Mouse (Mus musculus): ENCODE measurements at regions not wholly inside any gene's neighbourhood (a gene's known extent, or its start where the extent isn't known, plus 50 kb on each side); places are given as distances from the start of the nearest gene placed in this dataset.

DNA sequence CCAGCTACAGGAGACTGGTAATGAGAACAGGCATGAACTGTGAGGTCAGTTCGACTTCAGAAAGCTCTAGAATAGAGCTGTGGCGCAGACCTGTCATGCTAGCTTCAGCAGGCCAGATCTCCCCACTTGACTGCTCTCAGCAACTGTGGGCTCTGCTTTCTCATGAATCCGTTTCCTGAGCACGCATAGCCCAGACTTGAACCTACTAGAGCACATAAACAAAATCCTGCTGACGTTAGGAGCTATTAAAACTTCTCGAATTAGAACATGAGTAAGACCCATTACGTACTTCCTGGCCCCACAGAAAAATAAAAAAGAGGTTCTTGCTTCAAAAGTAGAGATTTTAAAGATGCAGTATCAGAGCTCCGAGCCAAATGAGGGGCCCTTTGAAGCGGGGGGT lies 165.1 kb upstream of the Serp2 start:
- H3K9me3 ChIP-seq (ENCODE audit: control insufficient read depth, low read length) = no peaks in the 10 kb centered on the region
- H3K4me2 ChIP-seq (replicated peaks) = no peak overlapping the region
- no peak for DNase-seq (ENCODE audit: low spot score)
- H3K36me3 ChIP-seq (replicated peaks; ENCODE audit: control insufficient read depth, insufficient read depth) = no peaks in the 10 kb centered on the region
- ATAC-seq (ENCODE audit: low FRiP score) = no peak
- no peak overlapping the region for H3K27ac ChIP-seq
- no peaks in the 10 kb centered on the region for H3K4me1 ChIP-seq (replicated peaks; ENCODE audit: control insufficient read depth, insufficient read depth, low read length)
- WGBS = 90% methylated on average over 9 of the region's 9 CpGs
- no peak overlapping the region for H3K9ac ChIP-seq
- no peaks in the 10 kb centered on the region for H3K27me3 ChIP-seq (ENCODE audit: control insufficient read depth, insufficient read depth, low read length)
- H3K4me3 ChIP-seq (replicated peaks; ENCODE audit: low read length) = no peak overlapping the region

DNA sequence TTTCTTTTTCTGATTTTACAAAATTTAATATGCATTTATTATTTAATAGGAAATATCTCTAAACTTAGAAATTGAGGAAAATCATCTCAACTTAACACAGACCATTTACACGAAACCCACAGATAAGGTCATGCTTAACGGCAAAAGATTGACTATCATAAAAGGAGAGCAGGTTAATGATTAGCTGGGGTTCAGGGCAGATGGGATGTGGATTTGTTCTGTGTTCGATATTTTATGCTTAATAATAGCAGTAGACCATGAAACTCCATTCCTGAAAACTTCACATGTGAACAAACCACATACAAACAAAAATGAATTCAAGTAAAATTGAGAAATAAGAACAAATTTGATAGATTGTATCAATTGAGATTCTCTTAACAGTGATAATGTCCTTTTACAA lies 160.4 kb upstream of the Serp2 start:
- Histone ChIP-seq H3K9ac (no peak overlapping the region), H3K4me2 (replicated peaks) (no peak overlapping the region), H3K27ac (no peak overlapping the region), H3K36me3 (replicated peaks; ENCODE audit: control insufficient read depth, insufficient read depth) (no peaks in the 10 kb centered on the region), H3K27me3 (ENCODE audit: control insufficient read depth, insufficient read depth, low read length) (no peaks in the 10 kb centered on the region), H3K9me3 (ENCODE audit: control insufficient read depth, low read length) (no peaks in the 10 kb centered on the region), H3K4me3 (replicated peaks; ENCODE audit: low read length) (no peak overlapping the region), H3K4me1 (replicated peaks; ENCODE audit: control insufficient read depth, insufficient read depth, low read length) (no peaks in the 10 kb centered on the region)
- 93% methylated on average over 3 of the region's 3 CpGs for WGBS
- ATAC-seq (ENCODE audit: low FRiP score) = no peak
- no peak for DNase-seq (ENCODE audit: low spot score)

DNA sequence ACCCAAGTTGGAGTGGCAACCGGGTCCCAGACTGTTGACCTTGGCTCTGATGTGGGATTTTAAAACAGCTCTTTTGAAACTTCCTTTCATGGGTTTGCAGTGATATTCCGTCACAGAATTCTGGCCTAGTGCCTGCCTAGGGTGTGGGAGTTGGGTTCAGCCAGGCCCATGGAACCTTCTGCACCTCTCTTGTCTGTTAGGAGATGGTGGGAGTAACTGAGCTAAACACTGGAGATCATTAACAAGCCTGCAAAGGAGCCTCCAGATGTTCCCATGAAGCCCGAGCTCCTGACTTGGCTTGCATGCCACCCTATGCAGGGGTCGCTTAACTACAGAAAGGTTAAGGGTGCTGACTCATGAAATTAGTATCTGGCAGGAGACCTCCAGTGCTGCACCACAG lies 158.0 kb upstream of the Serp2 start:
- no peak overlapping the region for H3K4me3 ChIP-seq (replicated peaks; ENCODE audit: low read length)
- no peaks in the 10 kb centered on the region for H3K9me3 ChIP-seq (ENCODE audit: control insufficient read depth, low read length)
- ATAC-seq (ENCODE audit: low FRiP score) (no peak), DNase-seq (ENCODE audit: low spot score) (no peak)
- H3K36me3 ChIP-seq (replicated peaks; ENCODE audit: control insufficient read depth, insufficient read depth) = no peaks in the 10 kb centered on the region
- 80% methylated on average over 4 of the region's 4 CpGs for WGBS
- no peaks in the 10 kb centered on the region for H3K27me3 ChIP-seq (ENCODE audit: control insufficient read depth, insufficient read depth, low read length)
- H3K27ac ChIP-seq = no peak overlapping the region
- H3K4me2 ChIP-seq (replicated peaks) = no peak overlapping the region
- H3K4me1 ChIP-seq (replicated peaks; ENCODE audit: control insufficient read depth, insufficient read depth, low read length) = no peaks in the 10 kb centered on the region
- H3K9ac ChIP-seq = no peak overlapping the region

DNA sequence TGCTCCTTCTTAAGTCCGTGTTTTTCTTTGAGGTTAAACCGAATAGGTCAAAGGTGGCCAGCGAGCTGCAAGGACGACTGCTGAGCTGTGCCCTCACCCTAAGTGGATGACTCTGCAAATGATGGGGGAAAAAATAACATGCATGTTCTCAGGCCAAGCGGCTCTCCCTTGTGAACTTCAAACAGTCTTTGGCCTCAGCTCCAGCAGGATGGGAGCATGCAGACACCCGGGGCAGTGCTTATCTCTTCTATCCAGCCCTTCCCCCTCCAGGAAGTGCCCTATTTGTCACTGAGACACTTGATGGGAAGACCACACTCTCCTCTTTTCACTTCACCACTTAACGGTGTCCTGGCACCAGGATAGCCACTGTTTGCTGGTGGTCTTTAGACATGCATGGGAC lies 157.3 kb upstream of the Serp2 start:
- Histone ChIP-seq H3K4me2 (replicated peaks) (no peak overlapping the region), H3K9ac (no peak overlapping the region), H3K4me1 (replicated peaks; ENCODE audit: control insufficient read depth, insufficient read depth, low read length) (no peaks in the 10 kb centered on the region), H3K9me3 (ENCODE audit: control insufficient read depth, low read length) (no peaks in the 10 kb centered on the region), H3K27ac (no peak overlapping the region), H3K4me3 (replicated peaks; ENCODE audit: low read length) (no peak overlapping the region), H3K36me3 (replicated peaks; ENCODE audit: control insufficient read depth, insufficient read depth) (no peaks in the 10 kb centered on the region), H3K27me3 (ENCODE audit: control insufficient read depth, insufficient read depth, low read length) (no peaks in the 10 kb centered on the region)
- 75% methylated on average over 7 of the region's 7 CpGs for WGBS
- no peak for DNase-seq (ENCODE audit: low spot score)
- ATAC-seq (ENCODE audit: low FRiP score) = no peak

DNA sequence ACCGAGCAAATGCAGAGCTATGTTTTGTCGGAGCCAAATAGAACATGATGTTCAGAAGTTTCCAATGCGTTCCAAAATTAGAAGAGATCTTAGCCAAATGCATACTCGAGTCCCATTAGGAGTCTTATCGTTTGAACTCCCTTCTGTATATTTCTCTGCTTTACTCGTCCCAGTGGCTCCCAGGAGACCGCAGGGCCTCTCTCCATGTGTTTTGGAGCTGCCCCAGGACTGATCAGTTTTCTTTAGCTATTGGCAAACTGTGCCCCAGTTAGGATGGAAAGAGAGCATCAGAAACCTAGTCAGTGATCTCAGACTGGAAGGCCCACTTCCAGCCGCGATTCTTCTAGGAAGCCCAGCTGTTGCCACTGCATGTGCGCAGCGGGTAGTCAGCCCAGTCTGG lies 152.0 kb upstream of the Serp2 start:
- Histone ChIP-seq H3K9ac (no peak overlapping the region), H3K27me3 (ENCODE audit: control insufficient read depth, insufficient read depth, low read length) (no peaks in the 10 kb centered on the region), H3K4me3 (replicated peaks; ENCODE audit: low read length) (no peak overlapping the region), H3K4me1 (replicated peaks; ENCODE audit: control insufficient read depth, insufficient read depth, low read length) (no peaks in the 10 kb centered on the region), H3K4me2 (replicated peaks) (no peak overlapping the region), H3K36me3 (replicated peaks; ENCODE audit: control insufficient read depth, insufficient read depth) (no peaks in the 10 kb centered on the region), H3K9me3 (ENCODE audit: control insufficient read depth, low read length) (no peaks in the 10 kb centered on the region), H3K27ac (no peak overlapping the region)
- WGBS = 87% methylated on average over 11 of the region's 11 CpGs
- no peak for DNase-seq (ENCODE audit: low spot score)
- no peak for ATAC-seq (ENCODE audit: low FRiP score)

DNA sequence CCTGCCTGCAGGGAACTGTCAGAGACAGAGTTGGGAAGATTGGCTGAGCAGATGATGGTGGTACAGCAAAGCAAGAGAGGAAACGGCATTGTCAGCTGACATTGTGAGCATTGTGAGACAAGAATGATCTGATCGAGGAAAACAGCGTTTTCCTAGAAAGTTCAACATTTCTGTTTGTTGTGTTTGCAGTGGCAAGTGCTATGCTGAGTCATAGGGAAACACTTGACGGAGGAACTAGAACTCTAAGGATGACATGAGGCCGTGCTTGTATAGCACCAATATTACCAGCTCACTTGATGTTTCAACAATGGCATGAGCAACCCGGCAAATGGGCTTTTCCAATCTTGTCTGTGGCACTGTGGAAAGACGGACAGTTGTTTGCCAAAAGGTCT lies 146.7 kb upstream of the Serp2 start:
- no peak for ATAC-seq (ENCODE audit: low FRiP score)
- Histone ChIP-seq H3K9ac (no peak overlapping the region), H3K36me3 (replicated peaks; ENCODE audit: control insufficient read depth, insufficient read depth) (no peaks in the 10 kb centered on the region), H3K4me1 (replicated peaks; ENCODE audit: control insufficient read depth, insufficient read depth, low read length) (0 out of 2 replicates have a peak, but pooled peaks cover 6% of the 10 kb centered on the region), H3K9me3 (ENCODE audit: control insufficient read depth, low read length) (no peaks in the 10 kb centered on the region), H3K4me3 (replicated peaks; ENCODE audit: low read length) (no peak overlapping the region), H3K27me3 (ENCODE audit: control insufficient read depth, insufficient read depth, low read length) (no peaks in the 10 kb centered on the region), H3K27ac (no peak overlapping the region), H3K4me2 (replicated peaks) (no peak overlapping the region)
- 87% methylated on average over 7 of the region's 7 CpGs for WGBS
- no peak for DNase-seq (ENCODE audit: low spot score)

DNA sequence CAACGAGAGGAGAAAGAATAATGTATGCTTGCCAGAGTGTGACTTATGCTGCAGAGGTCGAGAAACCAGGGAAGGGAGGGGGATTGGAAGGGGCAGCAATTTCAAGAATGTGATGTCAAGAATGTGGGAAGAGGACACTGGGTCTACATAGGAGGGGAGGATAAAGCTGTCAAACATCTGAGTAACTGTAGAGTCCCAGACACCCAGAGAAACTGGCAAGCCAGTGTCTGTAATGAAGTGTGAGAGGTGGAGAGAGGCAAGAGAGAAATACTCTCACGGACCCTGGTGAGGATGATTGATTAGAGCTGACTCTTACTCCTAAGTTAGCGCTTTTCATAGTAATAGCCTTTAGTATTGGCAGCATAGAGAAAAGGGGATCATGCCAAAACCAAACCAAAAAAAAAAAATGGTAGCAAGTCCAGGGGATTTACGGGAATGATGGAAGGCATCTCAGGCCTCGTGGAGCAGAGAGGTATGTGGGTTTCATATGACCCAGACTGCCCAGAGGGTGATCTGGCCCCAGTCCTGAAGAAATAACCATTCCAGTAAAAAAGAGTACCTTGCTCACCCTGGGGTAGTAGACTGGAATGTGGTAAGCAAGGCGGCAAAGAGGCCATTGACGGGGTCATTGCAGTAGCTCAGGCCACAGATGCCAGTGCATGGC lies 146.2 kb upstream of the Serp2 start:
- Histone ChIP-seq H3K4me1 (replicated peaks; ENCODE audit: control insufficient read depth, insufficient read depth, low read length) (0 out of 2 replicates have a peak, but pooled peaks cover 6% of the 10 kb centered on the region), H3K4me3 (replicated peaks; ENCODE audit: low read length) (no peak overlapping the region), H3K27me3 (ENCODE audit: control insufficient read depth, insufficient read depth, low read length) (no peaks in the 10 kb centered on the region), H3K9me3 (ENCODE audit: control insufficient read depth, low read length) (no peaks in the 10 kb centered on the region), H3K9ac (no peak overlapping the region), H3K4me2 (replicated peaks) (no peak overlapping the region), H3K36me3 (replicated peaks; ENCODE audit: control insufficient read depth, insufficient read depth) (no peaks in the 10 kb centered on the region), H3K27ac (no peak overlapping the region)
- ATAC-seq (ENCODE audit: low FRiP score) (no peak), DNase-seq (ENCODE audit: low spot score) (no peak)
- 66% methylated on average over 8 of the region's 8 CpGs for WGBS

DNA sequence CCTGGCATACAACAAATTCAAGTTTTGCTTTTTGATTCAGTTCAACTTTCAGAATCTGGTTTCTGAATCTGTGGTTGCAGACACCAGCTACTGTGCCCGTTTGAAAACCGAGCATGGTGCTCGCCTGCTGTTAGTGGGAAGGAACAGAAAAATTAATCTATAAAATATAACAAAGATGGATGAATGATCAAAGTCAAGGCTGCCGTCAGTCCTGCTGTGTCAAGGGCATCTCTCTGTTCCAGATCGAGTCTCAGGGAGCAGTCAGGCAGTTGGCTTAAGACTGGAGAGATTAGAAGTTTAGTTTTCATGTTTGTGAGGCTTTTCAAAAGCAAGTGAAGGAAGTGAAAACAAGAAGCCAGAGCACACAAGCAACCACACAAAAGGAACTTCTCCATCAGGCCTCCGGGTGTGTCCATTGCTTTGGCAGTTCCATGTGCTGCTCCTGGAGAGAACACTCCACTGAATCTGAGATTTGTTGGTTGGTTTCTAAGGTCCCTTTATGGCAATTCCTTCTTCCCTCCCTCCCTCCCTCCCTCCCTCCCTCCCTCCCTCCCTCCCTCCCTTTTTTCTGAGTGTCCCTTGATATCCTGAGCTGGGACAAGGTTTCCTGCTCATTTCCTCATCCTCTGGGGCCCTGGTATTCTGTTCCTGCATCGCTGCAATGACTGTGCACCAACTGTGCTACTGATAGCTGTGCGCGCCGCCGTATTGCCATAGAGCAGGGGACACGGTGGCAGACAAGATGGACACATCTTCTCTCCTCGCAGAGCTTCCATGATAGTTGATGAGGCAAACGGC lies 145.4 kb upstream of the Serp2 start:
- whole genome bisulfite sequencing = 77% methylated on average over 14 of the region's 14 CpGs

DNA sequence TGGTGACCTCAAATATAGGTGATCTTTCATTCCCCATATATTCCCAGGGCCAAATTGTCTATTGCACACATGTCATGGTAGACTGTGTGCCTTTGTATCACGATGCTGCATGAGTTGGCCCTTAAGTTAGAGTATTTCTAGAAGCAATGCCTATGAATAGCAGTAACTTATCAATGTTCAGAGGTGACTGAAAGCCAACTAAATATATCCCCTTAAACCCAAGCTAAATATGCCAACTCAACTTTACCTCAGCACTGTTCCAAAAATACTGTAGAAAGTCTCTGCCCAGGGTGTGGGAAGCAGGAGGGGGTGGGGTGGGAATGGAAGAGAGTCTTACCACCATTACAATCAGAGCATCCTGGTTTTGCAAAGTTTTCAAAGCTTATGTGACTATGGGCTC lies 144.6 kb upstream of the Serp2 start:
- ATAC-seq (ENCODE audit: low FRiP score) (no peak), DNase-seq (ENCODE audit: low spot score) (no peak)

More for the DNA sequence above, 145.4 kb upstream of the Serp2 start:
- H3K36me3 ChIP-seq (replicated peaks; ENCODE audit: control insufficient read depth, insufficient read depth) = no peaks in the 10 kb centered on the region
- 0 out of 2 replicates have a peak, but pooled peaks cover 6% of the 10 kb centered on the region for H3K4me1 ChIP-seq (replicated peaks; ENCODE audit: control insufficient read depth, insufficient read depth, low read length)
- H3K9me3 ChIP-seq (ENCODE audit: control insufficient read depth, low read length) = no peaks in the 10 kb centered on the region
- DNase-seq (ENCODE audit: low spot score) (no peak), ATAC-seq (ENCODE audit: low FRiP score) (no peak)
- no peak overlapping the region for H3K27ac ChIP-seq
- H3K4me2 ChIP-seq (replicated peaks) = no peak overlapping the region
- no peak overlapping the region for H3K9ac ChIP-seq
- no peaks in the 10 kb centered on the region for H3K27me3 ChIP-seq (ENCODE audit: control insufficient read depth, insufficient read depth, low read length)
- no peak overlapping the region for H3K4me3 ChIP-seq (replicated peaks; ENCODE audit: low read length)

More for the DNA sequence above, 144.6 kb upstream of the Serp2 start:
- H3K4me2 ChIP-seq (replicated peaks) = no peak overlapping the region
- H3K4me1 ChIP-seq (replicated peaks; ENCODE audit: control insufficient read depth, insufficient read depth, low read length) = 0 out of 2 replicates have a peak, but pooled peaks cover 9% of the 10 kb centered on the region
- no peaks in the 10 kb centered on the region for H3K36me3 ChIP-seq (replicated peaks; ENCODE audit: control insufficient read depth, insufficient read depth)
- no peak overlapping the region for H3K4me3 ChIP-seq (replicated peaks; ENCODE audit: low read length)
- H3K9me3 ChIP-seq (ENCODE audit: control insufficient read depth, low read length) = no peaks in the 10 kb centered on the region
- no peaks in the 10 kb centered on the region for H3K27me3 ChIP-seq (ENCODE audit: control insufficient read depth, insufficient read depth, low read length)
- no peak overlapping the region for H3K27ac ChIP-seq
- WGBS = 97% methylated on average over 1 of the region's 1 CpGs
- H3K9ac ChIP-seq = no peak overlapping the region
